Mouse (Mus musculus) layer of hippocampus, postnatal 10 days (tissue): ENCODE data around the gene Rerg. TPM values are rescaled to one million over a fixed set of nuclear protein-coding genes. Genes with fewer than 3 reads are reported as not detected.

Experiments used
- DNase-seq, 2 experiments: peaks; one replicate each; pipeline ENCODE4 v3.0.0; 2021; ENCODE audit warnings: low spot score in 2 of 2
- total RNA-seq, 2 experiments: library from RNA; stranded (reverse); gene quantifications; 2 replicates each; pipeline ENCODE4 v1.2.3; 2021

Gene Rerg
- total RNA-seq, 2 experiments from 2014 or later, result 40.5 to 43.0 TPM

- DNase-seq, result no peak
Observed at GRCm38 (mm10) chr6:137163571-137163970, 6.7 kb downstream of the Rerg start.

- DNase-seq, result no peak
Observed at GRCm38 (mm10) chr6:137163061-137163460, 7.2 kb downstream of the Rerg start.

GRCm38 (mm10) chr6:137162481-137162880, 7.8 kb downstream of the Rerg start:
- DNase-seq, result no peak

GRCm38 (mm10) chr6:137161491-137162088, 8.7 kb downstream of the Rerg start:
- no peak for DNase-seq

GRCm38 (mm10) chr6:137159372-137159926, 10.8 kb downstream of the Rerg start:
- DNase-seq, result no peak

GRCm38 (mm10) chr6:137156437-137157219, 13.7 kb downstream of the Rerg start:
- no peak for DNase-seq

GRCm38 (mm10) chr6:137155196-137156137, 14.8 kb downstream of the Rerg start:
- no peak for DNase-seq

DNA sequence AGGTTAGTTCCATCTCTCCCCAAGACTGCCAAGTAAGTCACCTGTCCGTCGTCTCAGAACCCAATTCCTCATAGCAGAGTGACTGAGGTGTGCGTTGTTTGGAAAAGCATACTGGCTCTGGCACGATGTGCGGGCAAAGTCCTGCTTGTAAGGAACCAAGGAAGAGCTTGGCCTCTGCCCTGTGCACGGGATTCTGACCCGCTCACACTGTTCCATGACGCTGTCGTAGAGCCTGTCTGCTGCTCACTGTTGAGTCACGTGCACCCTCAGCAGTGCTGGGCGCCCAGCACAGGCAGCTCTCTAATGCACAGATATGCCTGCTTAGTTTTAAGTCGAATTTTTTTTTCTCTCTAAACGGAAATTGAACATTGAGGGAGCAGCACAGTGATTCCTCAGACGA, 17.3 kb downstream of the Rerg start:
- no peak for DNase-seq

DNA sequence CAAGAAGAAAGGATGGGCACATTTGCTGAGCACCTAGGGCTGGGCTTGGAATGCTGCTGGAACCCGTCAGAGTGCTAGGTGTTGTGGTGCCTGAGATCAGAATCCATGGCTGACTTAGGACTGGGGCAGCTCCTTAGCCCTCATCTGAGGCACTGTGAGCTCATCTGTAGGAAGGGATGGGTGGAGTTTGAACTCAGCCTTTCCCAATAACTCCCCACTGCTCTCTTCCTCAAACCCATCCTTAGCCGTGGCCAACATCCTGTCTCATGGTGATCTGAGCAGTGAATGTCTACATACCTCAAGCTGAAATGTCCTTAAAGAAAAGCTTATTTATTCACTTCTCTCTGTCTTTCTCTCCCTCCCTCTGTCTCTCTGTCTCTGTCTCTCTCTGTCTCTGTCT, 19.3 kb downstream of the Rerg start:
- DNase-seq, result no peak

GRCm38 (mm10) chr6:137149833-137150232, 20.5 kb downstream of the Rerg start:
- DNase-seq, result no peak

DNA sequence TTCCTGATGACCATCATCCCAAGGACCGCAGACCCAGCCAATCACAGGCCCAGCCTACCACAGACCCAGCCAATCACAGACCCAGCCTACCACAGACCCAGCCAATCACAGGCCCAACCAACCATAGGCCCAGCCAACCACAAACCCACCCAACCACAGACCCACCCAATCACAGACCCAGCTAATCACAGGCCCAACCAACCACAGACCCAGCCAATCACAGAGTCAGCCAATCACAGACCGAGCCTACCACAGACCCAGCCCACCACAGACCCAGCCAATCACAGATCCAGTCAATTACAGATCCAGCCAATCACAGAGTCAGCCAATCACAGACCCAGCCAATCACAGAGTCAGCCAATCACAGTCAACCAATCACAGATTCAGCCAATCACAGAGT, 23.4 kb downstream of the Rerg start:
- no peak for DNase-seq

DNA sequence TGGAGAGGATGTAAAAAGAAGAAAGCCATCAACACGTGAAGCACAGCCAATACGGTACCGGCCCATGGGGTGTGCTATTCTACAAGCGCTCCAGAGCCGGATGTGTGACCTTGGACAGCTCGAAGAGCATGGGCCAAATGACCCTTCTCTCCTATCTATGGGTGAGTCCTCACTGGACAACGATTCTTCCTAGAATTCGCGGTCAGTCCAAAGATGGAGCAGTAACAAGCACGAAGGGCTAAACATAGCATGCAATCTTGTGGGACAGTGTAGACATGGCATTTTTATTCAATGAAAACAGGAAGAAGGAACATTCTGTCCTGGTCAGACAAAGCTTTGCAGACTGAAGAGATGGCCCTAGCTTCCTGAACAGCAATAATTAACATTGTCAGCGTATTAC, 24.7 kb downstream of the Rerg start:
- DNase-seq, result no peak

GRCm38 (mm10) chr6:137144958-137145535, 25.2 kb downstream of the Rerg start:
- no peak for DNase-seq

DNA sequence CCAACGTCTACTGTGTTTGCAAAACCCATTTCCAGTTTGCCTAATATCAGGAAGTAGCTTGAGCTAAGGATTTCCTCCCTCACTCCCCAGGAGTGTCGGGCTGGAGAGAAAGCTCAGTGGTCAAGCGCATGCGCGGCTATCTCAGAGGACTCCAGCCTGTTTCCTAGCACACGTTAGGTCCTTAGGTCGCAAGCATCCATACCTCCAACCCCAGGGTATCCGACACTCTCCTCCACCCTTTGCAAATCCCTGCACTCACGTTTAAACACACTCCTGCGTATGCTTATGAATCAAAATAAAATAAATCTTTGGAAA, 25.8 kb downstream of the Rerg start:
- DNase-seq, result no peak

DNA sequence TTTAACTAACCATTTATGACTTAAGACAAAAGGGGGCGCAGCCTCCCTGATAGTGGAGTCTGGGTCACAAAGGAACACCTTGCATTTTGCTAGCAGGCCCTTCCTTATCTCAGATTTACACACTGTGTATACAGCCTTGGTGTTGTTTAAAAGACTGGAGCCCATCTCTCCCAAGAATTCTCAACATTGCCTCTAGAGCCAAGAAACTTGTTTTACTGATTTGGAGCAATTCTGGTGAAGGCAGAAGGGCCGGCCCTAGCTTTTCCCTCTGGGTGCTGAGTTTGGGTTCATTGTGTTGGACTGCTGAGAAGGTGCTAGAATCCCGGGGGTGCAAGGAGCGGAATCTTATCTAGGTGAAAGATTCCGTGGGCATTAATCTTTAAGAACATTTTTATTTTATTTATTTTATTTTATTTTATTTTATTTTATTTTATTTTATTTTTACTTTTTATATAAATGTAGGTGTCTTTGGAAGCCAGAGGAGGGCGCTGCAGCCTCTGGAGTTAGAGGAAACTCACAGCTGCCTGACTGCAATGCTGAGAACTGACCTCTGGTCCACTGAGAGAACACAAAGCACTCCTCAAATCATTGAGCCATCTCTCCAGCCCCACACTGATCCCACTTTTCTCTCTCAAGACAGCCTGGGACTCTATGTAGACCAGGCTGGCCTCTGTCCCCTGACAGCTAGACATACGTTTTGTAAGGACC, 26.3 kb downstream of the Rerg start:
- DNase-seq, result no peak

GRCm38 (mm10) chr6:137142796-137143195, 27.5 kb downstream of the Rerg start:
- no peak for DNase-seq

DNA sequence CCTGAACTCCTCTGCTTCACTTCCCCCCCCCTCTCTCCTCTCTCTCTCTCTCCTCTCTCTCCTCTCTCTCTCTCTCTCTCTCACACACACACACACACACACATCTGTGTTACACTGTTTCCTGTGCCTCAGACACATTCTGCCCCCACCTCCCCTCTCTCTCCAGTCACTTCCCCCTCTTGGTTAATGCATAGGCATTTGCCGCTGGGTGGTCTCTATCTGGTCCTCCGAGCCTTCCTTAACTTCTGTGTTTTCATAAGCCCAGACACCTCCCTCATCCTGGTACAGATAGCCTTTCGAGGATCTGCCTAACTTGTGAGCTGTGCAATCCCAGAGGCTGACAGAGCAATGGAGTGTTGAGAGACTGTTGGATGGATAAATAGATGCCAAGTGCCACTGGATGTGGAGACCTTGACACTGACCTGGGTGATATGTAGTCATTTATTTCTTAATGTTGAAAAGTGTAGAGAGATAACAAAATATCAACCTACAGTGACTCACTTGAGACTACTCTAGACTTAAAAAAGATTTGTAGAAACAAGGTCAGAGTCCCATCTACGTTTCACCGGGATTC, 29.0 kb downstream of the Rerg start:
- DNase-seq, result no peak

DNA sequence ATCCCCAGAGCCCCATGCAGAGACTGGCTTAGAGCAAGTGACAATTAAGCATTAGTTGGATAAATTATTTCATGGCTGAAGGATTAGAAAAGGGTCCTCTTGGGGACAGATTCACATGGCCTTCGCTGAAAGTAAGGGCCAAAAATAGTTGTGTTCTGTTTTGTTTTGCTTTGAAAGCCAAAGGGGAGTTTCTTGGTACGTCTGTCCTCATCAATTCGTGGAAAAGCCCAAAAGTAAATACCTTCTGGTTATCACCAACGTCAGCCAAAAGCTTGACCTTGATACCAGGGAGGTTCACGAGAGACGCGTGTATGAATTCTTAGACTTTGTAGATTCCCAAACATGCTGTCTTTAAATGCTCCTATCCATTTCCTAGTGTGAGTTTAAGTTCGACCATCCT, 31.5 kb downstream of the Rerg start:
- DNase-seq, result no peak

- DNase-seq, result no peak
Observed at GRCm38 (mm10) chr6:137138391-137138790, 31.9 kb downstream of the Rerg start.

- no peak for DNase-seq
Observed at GRCm38 (mm10) chr6:137136401-137136800, 33.9 kb downstream of the Rerg start.
